Mouse (Mus musculus) embryonic facial prominence, embryonic 10.5 days (tissue): ENCODE measurements around the gene Cebpz. TPM values are rescaled to one million over a fixed set of nuclear protein-coding genes. Genes with fewer than 3 reads are reported as not detected.

Experiments used
- DNase-seq: peaks from one replicate; pipeline ENCODE4 v3.0.0-alpha.2; 2017; ENCODE audit warnings: low spot score
- H3K27ac ChIP-seq: fragments of 300-500 bp; sonication (generic); replicated peaks from 2 replicates; pipeline ENCODE4 v1.5.1; 2016; ENCODE audit warnings: mild to moderate bottlenecking
- H3K27me3 ChIP-seq: fragments of 300-500 bp; sonication (generic); replicated peaks from 2 replicates; pipeline ENCODE4 v1.6.1; 2016; ENCODE audit warnings: low read depth, mild to moderate bottlenecking; ENCODE audit not compliant: poor library complexity, severe bottlenecking
- H3K36me3 ChIP-seq: fragments of 300-500 bp; sonication (generic); replicated peaks from 2 replicates; pipeline ENCODE4 v1.6.1; 2016; ENCODE audit warnings: mild to moderate bottlenecking, moderate library complexity
- H3K4me1 ChIP-seq: fragments of 300-500 bp; sonication (generic); 2 replicates; pipeline ENCODE4 v1.6.1; 2016
- H3K4me3 ChIP-seq: fragments of 300-500 bp; sonication (generic); 2 replicates; pipeline ENCODE4 v1.5.1; 2016; ENCODE audit warnings: mild to moderate bottlenecking, moderate library complexity
- H3K9me3 ChIP-seq: fragments of 300-500 bp; sonication (generic); 2 replicates; pipeline ENCODE4 v1.6.1; 2016; ENCODE audit warnings: mild to moderate bottlenecking
- WGBS: fragments of 180-500 bp; shearing (Covaris S2); methylation state at CpG from one replicate; pipeline ENCODE4 v1.1.7; 2016; 5-methylcytosine and 5-hydroxymethylcytosine counted together
- polyA plus RNA-seq: library from polyadenylated mRNA; unstranded; fragments of >200 nt; fragmentation: Nextera tagmentation; extraction: Ambion mirVana; gene quantifications from 2 replicates; pipeline ENCODE4 v1.2.1, GENCODE M21; 2016

The Cebpz gene
- polyA plus RNA-seq, 1 experiment from 2014 or later, result 66.2 TPM

DNA sequence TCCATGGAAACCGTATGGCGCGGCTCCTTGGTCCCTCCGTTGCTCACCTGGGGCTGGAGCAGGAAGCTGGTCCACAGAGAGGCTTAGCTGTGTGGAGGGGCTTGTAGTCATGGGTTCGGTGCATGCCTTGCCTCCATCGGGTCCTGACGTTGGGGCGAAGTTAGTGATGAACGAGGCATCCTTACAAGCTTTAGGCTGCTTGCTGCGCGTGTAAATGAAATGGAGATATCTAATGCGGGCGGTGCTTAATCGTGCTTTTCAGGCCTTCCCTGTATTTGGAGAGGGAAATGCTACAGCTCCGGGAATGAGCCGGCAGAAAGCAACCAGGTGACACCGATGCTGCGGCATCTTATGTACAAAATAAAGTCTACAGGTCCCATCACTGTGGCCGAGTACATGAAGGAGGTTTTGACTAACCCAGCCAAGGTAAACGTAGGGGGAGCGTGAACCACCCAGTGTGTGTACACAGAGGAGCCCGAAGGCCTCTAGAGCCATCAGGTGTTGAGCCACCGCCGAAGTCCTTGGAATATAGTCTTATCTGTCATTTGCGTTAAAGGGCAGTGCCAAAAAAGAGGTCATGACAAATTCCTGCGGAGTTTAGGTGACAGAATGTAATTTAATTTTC lies 475 bp upstream of the Cebpz start:
- Histone ChIP-seq H3K4me3 (peak overlapping the region; percentile 91), H3K9me3 (no peaks in the 10 kb centered on the region), H3K27ac (peak overlapping the region; percentile 84), H3K4me1 (peaks cover 17% of the 10 kb centered on the region), H3K36me3 (peaks cover 48% of the 10 kb centered on the region), H3K27me3 (no peaks in the 10 kb centered on the region)
- no peak for DNase-seq
- 10% methylated on average over 26 of the region's 26 CpGs for WGBS

DNA sequence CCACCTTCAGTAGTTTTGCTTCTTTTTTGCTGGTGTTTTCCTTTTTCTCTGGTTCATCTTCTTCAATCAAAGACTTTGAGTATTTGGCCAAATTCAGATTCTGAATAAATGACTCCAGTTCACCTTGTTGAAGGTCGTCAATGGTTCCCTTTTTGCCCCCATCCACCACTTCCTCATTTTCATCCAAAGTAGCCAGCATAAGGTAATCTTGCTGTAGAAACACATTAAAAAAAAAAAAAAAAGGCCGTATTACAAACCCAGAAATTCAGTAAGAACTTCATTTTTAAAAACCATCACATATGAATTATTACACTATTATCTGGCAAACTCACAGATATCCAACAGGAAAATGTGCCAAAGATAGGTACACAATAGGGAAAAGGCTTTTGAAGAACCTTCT lies 1.0 kb downstream of the Cebpz start:
- H3K27ac ChIP-seq, result no peak overlapping the region

GRCm38 (mm10) chr17:78917696-78918095 lies 19.2 kb downstream of the Cebpz start:
- peaks cover 52% of the 10 kb centered on the region for H3K36me3 ChIP-seq
- WGBS, result 53% methylated on average over 6 of the region's 6 CpGs

More for the DNA sequence above, 1.0 kb downstream of the Cebpz start:
- WGBS, result 84% methylated on average over 2 of the region's 2 CpGs
- Histone ChIP-seq H3K27me3 (no peaks in the 10 kb centered on the region), H3K4me1 (peaks cover 17% of the 10 kb centered on the region), H3K9me3 (no peaks in the 10 kb centered on the region), H3K4me3 (peak overlapping the region; percentile 91), H3K36me3 (peaks cover 51% of the 10 kb centered on the region)
- DNase-seq, result no peak

GRCm38 (mm10) chr17:78916899-78917298 lies 20.0 kb downstream of the Cebpz start:
- H3K4me1 ChIP-seq, result peaks cover 20% of the 10 kb centered on the region
- peaks cover 44% of the 10 kb centered on the region for H3K36me3 ChIP-seq
- WGBS, result 3% methylated on average over 11 of the region's 11 CpGs
- no peak for DNase-seq
- H3K4me3 ChIP-seq, result peak overlapping the region; percentile 70
- no peaks in the 10 kb centered on the region for H3K27me3 ChIP-seq
- H3K27ac ChIP-seq, result peak overlapping the region; percentile 87
- no peaks in the 10 kb centered on the region for H3K9me3 ChIP-seq

More at GRCm38 (mm10) chr17:78917696-78918095, 19.2 kb downstream of the Cebpz start:
- peak overlapping the region; percentile 70; the same call in 1 of the 2 replicates for H3K4me3 ChIP-seq
- peaks cover 18% of the 10 kb centered on the region for H3K4me1 ChIP-seq
- no peak overlapping the region for H3K27ac ChIP-seq
- no peak for DNase-seq
- no peaks in the 10 kb centered on the region for H3K9me3 ChIP-seq
- no peaks in the 10 kb centered on the region for H3K27me3 ChIP-seq

DNA sequence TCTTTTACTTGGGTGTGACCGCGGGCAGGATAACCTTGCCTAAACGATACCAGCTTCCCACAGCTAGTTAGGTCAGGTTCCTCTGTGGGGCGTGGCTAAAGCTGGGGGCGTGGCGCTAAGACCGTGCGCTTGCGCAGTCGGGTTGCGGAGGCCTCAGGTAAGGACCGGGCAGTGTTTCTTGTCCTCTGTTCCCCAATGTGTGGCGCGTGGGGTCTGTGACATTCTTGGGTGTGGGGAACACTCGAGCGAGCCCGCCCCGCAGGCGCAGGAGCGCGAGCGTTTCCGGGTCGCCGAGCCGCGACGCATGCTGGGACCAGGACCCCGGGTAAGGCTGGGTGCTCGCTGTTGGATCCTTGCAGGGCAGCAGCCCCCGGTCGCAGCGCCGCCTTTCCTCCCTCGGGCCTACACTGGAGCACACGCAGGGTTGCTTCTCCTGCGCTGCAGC lies 20.5 kb downstream of the Cebpz start, which contains the start of gene Cebpzos:
Gene Cebpzos (plus strand): TSS at position 132 of the 445 bp plus-strand sequence.
- H3K36me3 ChIP-seq, result peaks cover 38% of the 10 kb centered on the region
- peak within 1 kb of the TSS; percentile 87 for H3K27ac ChIP-seq
- WGBS, result under 1% methylated on average over 37 of the region's 37 CpGs
- peak; percentile 92 for DNase-seq
- no peaks in the 10 kb centered on the region for H3K9me3 ChIP-seq
- peaks cover 20% of the 10 kb centered on the region for H3K4me1 ChIP-seq
- peak within 1 kb of the TSS; percentile 70 for H3K4me3 ChIP-seq
- H3K27me3 ChIP-seq, result no peaks in the 10 kb centered on the region

DNA sequence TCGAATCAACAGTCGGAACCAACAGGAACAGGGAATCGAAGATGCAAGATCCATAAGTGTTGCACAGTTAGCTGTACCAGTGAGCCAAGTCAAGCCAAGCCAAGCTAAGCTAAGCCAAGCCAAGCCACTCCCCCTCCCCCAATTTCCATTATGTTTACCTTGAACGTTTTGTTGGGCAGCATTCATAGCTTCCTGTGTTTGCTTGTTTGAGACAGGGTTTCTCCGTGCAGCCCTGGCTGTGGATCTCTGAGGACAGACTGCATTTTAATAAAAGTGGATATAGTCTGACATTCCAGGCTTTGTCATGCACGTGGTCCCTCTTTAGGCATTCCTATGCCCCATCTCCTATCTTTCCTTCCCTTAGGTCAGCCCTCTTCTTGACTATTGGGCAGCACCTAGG lies 21.1 kb downstream of the Cebpz start:
- Histone ChIP-seq H3K4me1 (peaks cover 20% of the 10 kb centered on the region), H3K36me3 (peaks cover 32% of the 10 kb centered on the region), H3K4me3 (peak overlapping the region; percentile 70), H3K9me3 (no peaks in the 10 kb centered on the region), H3K27ac (peak overlapping the region; percentile 87), H3K27me3 (no peaks in the 10 kb centered on the region)
- DNase-seq, result no peak
- 56% methylated on average over 6 of the region's 6 CpGs for whole genome bisulfite sequencing

DNA sequence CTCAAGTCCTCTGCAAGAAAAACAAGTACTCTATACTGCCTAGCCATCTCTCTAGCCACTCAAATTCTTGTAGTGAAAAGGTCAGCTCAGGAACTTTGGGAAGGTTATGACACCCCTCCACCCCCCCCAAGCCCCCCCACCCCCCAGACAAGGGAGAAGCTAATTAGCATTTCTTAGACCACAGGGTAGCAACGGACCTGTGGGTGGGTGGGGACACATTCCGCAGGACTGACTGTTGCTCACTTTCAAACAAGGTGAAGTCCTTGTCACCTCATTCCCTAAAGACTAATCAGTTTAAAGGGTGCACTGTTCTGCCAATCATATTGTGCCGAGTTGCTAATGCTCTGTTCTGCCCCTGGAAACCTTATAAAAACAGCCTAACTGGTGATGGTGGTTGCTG lies 22.9 kb downstream of the Cebpz start:
- no peak for DNase-seq

DNA sequence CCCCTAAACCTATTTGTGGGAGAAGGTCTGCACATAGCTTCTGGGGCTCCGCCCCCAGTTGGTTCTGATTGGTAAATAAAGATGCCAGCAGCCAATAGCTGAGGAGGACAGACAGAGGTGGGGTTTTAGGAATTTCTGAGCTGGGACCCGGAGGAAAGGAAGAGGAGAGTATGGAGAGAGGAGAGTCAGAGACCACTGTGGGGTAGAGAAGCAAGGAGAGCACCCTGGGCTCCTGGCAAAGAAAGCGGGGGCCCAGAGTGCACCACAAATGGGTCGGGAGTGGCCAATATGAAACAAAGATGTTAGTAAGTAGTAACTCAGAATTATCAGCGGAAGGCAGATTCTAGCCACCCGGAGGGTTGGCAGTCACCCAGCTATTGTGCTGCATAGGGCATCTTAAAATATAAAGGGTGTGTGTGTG lies 24.0 kb downstream of the Cebpz start:
- Histone ChIP-seq H3K27ac (peak overlapping the region; percentile 25; the same call in 1 of the 2 replicates), H3K36me3 (0 out of 2 replicates have a peak, but pooled peaks cover 3% of the 10 kb centered on the region), H3K27me3 (no peaks in the 10 kb centered on the region), H3K4me1 (peaks cover 20% of the 10 kb centered on the region), H3K4me3 (peak overlapping the region; percentile 50), H3K9me3 (no peaks in the 10 kb centered on the region)
- WGBS, result 38% methylated on average over 6 of the region's 6 CpGs
- peak; percentile 42 for DNase-seq

More for the DNA sequence above, 22.9 kb downstream of the Cebpz start:
- Histone ChIP-seq H3K27me3 (no peaks in the 10 kb centered on the region), H3K4me1 (peaks cover 20% of the 10 kb centered on the region), H3K36me3 (peaks cover 14% of the 10 kb centered on the region), H3K4me3 (no peak overlapping the region), H3K9me3 (no peaks in the 10 kb centered on the region), H3K27ac (no peak overlapping the region)
- 78% methylated on average over 3 of the region's 3 CpGs for WGBS

- no peak overlapping the region for H3K4me3 ChIP-seq
- DNase-seq, result no peak
- H3K36me3 ChIP-seq, result no peaks in the 10 kb centered on the region
- H3K27me3 ChIP-seq, result no peaks in the 10 kb centered on the region
- WGBS, result 77% methylated on average over 2 of the region's 2 CpGs
- peaks cover 12% of the 10 kb centered on the region; the same call in 1 of the 2 replicates for H3K4me1 ChIP-seq
- no peaks in the 10 kb centered on the region for H3K9me3 ChIP-seq
- no peak overlapping the region for H3K27ac ChIP-seq
These were observed 27.5 kb downstream of the Cebpz start for GRCm38 (mm10) chr17:78909374-78909773.

- H3K4me3 ChIP-seq, result no peak within 1 kb of the TSS
- 88% methylated on average over 5 of the region's 5 CpGs for WGBS
- no peaks in the 10 kb centered on the region for H3K9me3 ChIP-seq
- no peaks in the 10 kb centered on the region for H3K27me3 ChIP-seq
- peaks cover 5% of the 10 kb centered on the region; the same call in 1 of the 2 replicates for H3K4me1 ChIP-seq
- no peak within 1 kb of the TSS for H3K27ac ChIP-seq
- H3K36me3 ChIP-seq, result no peaks in the 10 kb centered on the region
- DNase-seq, result no peak
These were observed 30.0 kb downstream of the Cebpz start, which contains the start of gene Sult6b1 for GRCm38 (mm10) chr17:78906892-78907291. TSS of gene Sult6b1 (minus strand) at chr17:78906992.

GRCm38 (mm10) chr17:78903158-78903557 lies 33.7 kb downstream of the Cebpz start:
- 82% methylated on average over 2 of the region's 2 CpGs for WGBS
- Histone ChIP-seq H3K27me3 (no peaks in the 10 kb centered on the region), H3K36me3 (no peaks in the 10 kb centered on the region), H3K27ac (no peak overlapping the region), H3K9me3 (no peaks in the 10 kb centered on the region), H3K4me3 (no peak overlapping the region), H3K4me1 (peaks cover 5% of the 10 kb centered on the region; the same call in 1 of the 2 replicates)
- DNase-seq, result no peak

DNA sequence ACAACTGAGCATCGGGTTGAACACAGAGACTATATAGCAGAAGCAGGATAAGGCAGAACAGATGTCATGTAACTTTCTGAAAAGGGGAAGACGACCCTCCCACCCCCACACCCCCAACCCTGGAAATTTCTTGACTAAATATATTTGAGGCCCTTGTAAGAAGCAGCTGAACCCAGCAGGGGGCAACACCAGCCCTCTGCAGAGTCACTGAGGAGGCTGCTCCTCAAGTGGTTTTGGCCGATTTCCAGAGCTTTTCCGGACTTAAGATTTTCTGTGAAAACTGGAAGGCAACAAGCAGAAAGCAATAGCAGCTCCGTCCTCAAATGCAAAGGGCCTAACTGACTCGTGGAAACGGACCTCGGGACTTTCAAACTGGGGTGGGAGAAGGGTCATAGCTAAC lies 41.5 kb downstream of the Cebpz start:
- DNase-seq, result peak; percentile 46

GRCm38 (mm10) chr17:78894991-78895390 lies 41.9 kb downstream of the Cebpz start:
- no peaks in the 10 kb centered on the region for H3K9me3 ChIP-seq
- DNase-seq, result no peak
- no peak overlapping the region for H3K4me3 ChIP-seq
- H3K36me3 ChIP-seq, result no peaks in the 10 kb centered on the region
- H3K27me3 ChIP-seq, result no peaks in the 10 kb centered on the region
- no peak overlapping the region for H3K27ac ChIP-seq
- WGBS, result 82% methylated on average over 7 of the region's 7 CpGs
- no peaks in the 10 kb centered on the region; the same call in 1 of the 2 replicates for H3K4me1 ChIP-seq

More for the DNA sequence above, 41.5 kb downstream of the Cebpz start:
- Histone ChIP-seq H3K9me3 (no peaks in the 10 kb centered on the region), H3K27ac (no peak overlapping the region), H3K4me3 (no peak overlapping the region), H3K36me3 (no peaks in the 10 kb centered on the region), H3K27me3 (no peaks in the 10 kb centered on the region), H3K4me1 (no peaks in the 10 kb centered on the region; the same call in 1 of the 2 replicates)
- WGBS, result 52% methylated on average over 8 of the region's 8 CpGs
